Comparison of ENCODE assay signal across 25 mouse cellular contexts in genomic region chr7:93902770-93903169, GRCm38 (mm10).
DNase-seq lines count a peak whose midpoint lies in the region; ATAC-seq and TF ChIP-seq lines count a peak whose summit lies in the region.
"Had no signal": no experiment of that assay in that cellular context is flagged by ENCODE, and none has a peak within 500 bp of the region (broad histone marks: within the 10 kb centered on the region; RNA-seq: fewer than 3 reads in every experiment).

No protein-coding gene starts in this region.

- H3K4me3 ChIP-seq in forebrain, embryonic 14.5 days (ENCODE audit: low read depth, low read length) = no peak overlapping the region
- H3K4me3 ChIP-seq in forebrain, embryonic 11.5 days (ENCODE audit: low read depth, low read length) = no peak overlapping the region
- H3K4me3 ChIP-seq in forebrain, embryonic 16.5 days (replicated peaks; ENCODE audit: low read length) = no peak overlapping the region
- no peak overlapping the region for H3K4me3 ChIP-seq in forebrain, embryonic 10.5 days
- H3K4me3 ChIP-seq: embryonic facial prominence, embryonic 13.5 days; embryonic facial prominence, embryonic 15.5 days; erythroblast, embryonic 14.5 days; forebrain, embryonic 12.5 days had no signal

- no peak for TF ChIP-seq POLR2A in brain, embryonic 14.5 days (IDR thresholded peaks at IDR 0.05; ENCODE audit: borderline replicate concordance, extremely low read depth, insufficient read depth, insufficient read length, poor library complexity, severe bottlenecking)

- ATAC-seq in forebrain, embryonic 14.5 days = 0 out of 2 replicates have a peak, but pooled peaks have one; percentile 40
- ATAC-seq in forebrain, embryonic 11.5 days (replicated peaks; ENCODE audit: low FRiP score) = no peak
- peak; percentile 69 for ATAC-seq in forebrain, embryonic 16.5 days
- ATAC-seq: activated CD4-positive, CD25-positive, alpha-beta regulatory T cell, adult 4 months; CD4-positive, CD25-positive, alpha-beta regulatory T cell, adult 4 months; Patski had no signal

- H3K36me3 ChIP-seq in forebrain, embryonic 14.5 days (ENCODE audit: control insufficient read depth, insufficient read depth, low read length) = no peaks in the 10 kb centered on the region
- H3K36me3 ChIP-seq in forebrain, embryonic 11.5 days (ENCODE audit: control insufficient read depth, insufficient read depth, low read length) = no peaks in the 10 kb centered on the region
- no peaks in the 10 kb centered on the region for H3K36me3 ChIP-seq in forebrain, embryonic 16.5 days (ENCODE audit: control insufficient read depth, insufficient read depth)
- no peaks in the 10 kb centered on the region for H3K36me3 ChIP-seq in forebrain, embryonic 10.5 days (replicated peaks)
- H3K36me3 ChIP-seq: embryonic facial prominence, embryonic 13.5 days; embryonic facial prominence, embryonic 15.5 days; forebrain, embryonic 12.5 days; G1E had no signal

- H3K4me2 ChIP-seq in forebrain, embryonic 14.5 days (ENCODE audit: low read length) = no peak overlapping the region
- H3K4me2 ChIP-seq in forebrain, embryonic 11.5 days (ENCODE audit: low read depth, low read length, severe bottlenecking) = no peak overlapping the region
- H3K4me2 ChIP-seq in forebrain, embryonic 16.5 days (ENCODE audit: low read length) = no peak overlapping the region
- H3K4me2 ChIP-seq: embryonic facial prominence, embryonic 13.5 days; embryonic facial prominence, embryonic 15.5 days; forebrain, embryonic 12.5 days had no signal

- WGBS in forebrain, embryonic 14.5 days = 50% methylated on average over 2 of the region's 2 CpGs
- WGBS in forebrain, embryonic 11.5 days = 79% methylated on average over 2 of the region's 2 CpGs
- WGBS in forebrain, embryonic 16.5 days = 35% methylated on average over 2 of the region's 2 CpGs
- 82% methylated on average over 2 of the region's 2 CpGs for whole genome bisulfite sequencing in forebrain, embryonic 10.5 days

- no peaks in the 10 kb centered on the region for H3K9me3 ChIP-seq in forebrain, embryonic 14.5 days (replicated peaks; ENCODE audit: control insufficient read depth, low read length)
- H3K9me3 ChIP-seq in forebrain, embryonic 11.5 days (ENCODE audit: control insufficient read depth, low read length) = no peaks in the 10 kb centered on the region
- H3K9me3 ChIP-seq in forebrain, embryonic 16.5 days (ENCODE audit: control insufficient read depth, low read length) = no peaks in the 10 kb centered on the region
- H3K9me3 ChIP-seq in forebrain, embryonic 10.5 days = no peaks in the 10 kb centered on the region
- H3K9me3 ChIP-seq: embryonic facial prominence, embryonic 13.5 days; embryonic facial prominence, embryonic 15.5 days; forebrain, embryonic 12.5 days; G1E had no signal

- no peak overlapping the region for H3K9ac ChIP-seq in forebrain, embryonic 14.5 days (ENCODE audit: low read length)
- no peak overlapping the region for H3K9ac ChIP-seq in forebrain, embryonic 11.5 days (ENCODE audit: low read length)
- no peak overlapping the region for H3K9ac ChIP-seq in forebrain, embryonic 16.5 days (replicated peaks; ENCODE audit: low read depth, low read length)
- H3K9ac ChIP-seq: embryonic facial prominence, embryonic 13.5 days; embryonic facial prominence, embryonic 15.5 days; forebrain, embryonic 12.5 days had no signal

- no peaks in the 10 kb centered on the region for H3K27me3 ChIP-seq in forebrain, embryonic 14.5 days (replicated peaks; ENCODE audit: control insufficient read depth, insufficient read depth, low read length)
- H3K27me3 ChIP-seq in forebrain, embryonic 11.5 days (ENCODE audit: control insufficient read depth, insufficient read depth, low read length) = no peaks in the 10 kb centered on the region
- no peaks in the 10 kb centered on the region for H3K27me3 ChIP-seq in forebrain, embryonic 16.5 days (replicated peaks; ENCODE audit: control insufficient read depth, insufficient read depth, low read length)
- no peaks in the 10 kb centered on the region for H3K27me3 ChIP-seq in forebrain, embryonic 10.5 days (ENCODE audit: poor library complexity, severe bottlenecking)
- H3K27me3 ChIP-seq: CH12.LX; embryonic facial prominence, embryonic 13.5 days; embryonic facial prominence, embryonic 15.5 days; forebrain, embryonic 12.5 days; Patski had no signal

- no peak overlapping the region for H3K27ac ChIP-seq in forebrain, embryonic 14.5 days (ENCODE audit: low read depth, low read length)
- H3K27ac ChIP-seq in forebrain, embryonic 11.5 days (ENCODE audit: low read depth, low read length) = no peak overlapping the region
- no peak overlapping the region for H3K27ac ChIP-seq in forebrain, embryonic 16.5 days (ENCODE audit: low read length)
- H3K27ac ChIP-seq in forebrain, embryonic 10.5 days = no peak overlapping the region
- H3K27ac ChIP-seq: embryonic facial prominence, embryonic 13.5 days; embryonic facial prominence, embryonic 15.5 days; forebrain, embryonic 12.5 days had no signal

- no peak for TF ChIP-seq CTCF in brain, embryonic 14.5 days (IDR thresholded peaks at IDR 0.05; ENCODE audit: borderline replicate concordance, extremely low read depth, insufficient read depth, insufficient read length)

- H3K4me1 ChIP-seq in forebrain, embryonic 14.5 days (ENCODE audit: control insufficient read depth, insufficient read depth, low read length) = no peaks in the 10 kb centered on the region
- H3K4me1 ChIP-seq in forebrain, embryonic 11.5 days (replicated peaks; ENCODE audit: control insufficient read depth, insufficient read depth, low read length) = no peaks in the 10 kb centered on the region
- no peaks in the 10 kb centered on the region for H3K4me1 ChIP-seq in forebrain, embryonic 16.5 days (replicated peaks; ENCODE audit: control insufficient read depth, insufficient read depth, low read length)
- H3K4me1 ChIP-seq in forebrain, embryonic 10.5 days = no peaks in the 10 kb centered on the region
- H3K4me1 ChIP-seq: embryonic facial prominence, embryonic 13.5 days; embryonic facial prominence, embryonic 15.5 days; forebrain, embryonic 12.5 days had no signal

- DNase-seq in forebrain, embryonic 14.5 days (ENCODE audit: low spot score) = peak; percentile 37
- DNase-seq in forebrain, embryonic 11.5 days (ENCODE audit: low spot score) = no peak
- DNase-seq in forebrain, embryonic 10.5 days (ENCODE audit: extremely low spot score, low spot score) = no peak
- DNase-seq in brain, embryonic 14.5 days (ENCODE audit: low read depth) = peak; percentile 40
- DNase-seq: adrenal gland, adult 8-10 months; adrenal gland, postnatal 14 days; adrenal gland, postnatal 36 days; B cell, adult 2 months; cerebellum, adult 11 months; cerebellum, adult 18-20 months; cerebellum, adult 8-10 months; cerebellum, adult 9-11 months; cerebellum, postnatal 14 days; cerebellum, postnatal 36 days; embryo, embryonic 11 days had no signal

Comparison
In these comparisons a context has a peak if more than half of its experiments do, and no peak if none do; other contexts are left out.
1. DNase-seq: peak in forebrain, embryonic 14.5 days (single experiment) and brain, embryonic 14.5 days (single experiment); none in forebrain, embryonic 11.5 days (single experiment) and forebrain, embryonic 10.5 days (single experiment).